Mouse (Mus musculus) testis, adult 2 months (tissue): ENCODE measurements at regions not wholly inside any gene's neighbourhood (a gene's known extent, or its start where the extent isn't known, plus 50 kb on each side); places are given as distances from the start of the nearest gene placed in this dataset.

ENCODE experiments used
- H3K27ac ChIP-seq: fragments of 200-500 bp; 2 replicates; pipeline ENCODE4 v1.5.1; 2012; ENCODE audit warnings: low read depth, low read length; ENCODE audit not compliant: control insufficient read depth, insufficient read depth
- H3K27me3 ChIP-seq: fragments of 200-500 bp; 2 replicates; pipeline ENCODE4 v1.6.1; 2012; ENCODE audit warnings: mild to moderate bottlenecking, low read length, moderate library complexity; ENCODE audit not compliant: control insufficient read depth, insufficient read depth
- H3K36me3 ChIP-seq: fragments of 200-500 bp; 2 replicates; pipeline ENCODE4 v1.6.1; 2012; ENCODE audit warnings: mild to moderate bottlenecking, low read length; ENCODE audit not compliant: control insufficient read depth, insufficient read depth
- H3K4me1 ChIP-seq: fragments of 200-500 bp; 2 replicates; pipeline ENCODE4 v1.6.1; 2012; ENCODE audit warnings: low read length; ENCODE audit not compliant: control insufficient read depth, insufficient read depth
- H3K4me3 ChIP-seq: fragments of 200-500 bp; 2 replicates; pipeline ENCODE4 v1.5.1; 2012; ENCODE audit warnings: low read depth, mild to moderate bottlenecking, low read length, moderate library complexity, mixed read lengths; ENCODE audit not compliant: control insufficient read depth
- CTCF ChIP-seq: fragments of 200-500 bp; IDR thresholded peaks from 2 replicates; pipeline ENCODE4 v1.5.1; 2012; ENCODE audit warnings: low read depth, mild to moderate bottlenecking, inconsistent platforms, low read length, moderate library complexity; ENCODE audit not compliant: control insufficient read depth, insufficient read depth, insufficient replicate concordance
- POLR2A ChIP-seq: fragments of 200-500 bp; IDR thresholded peaks from 2 replicates; pipeline ENCODE4 v1.6.1; 2012; ENCODE audit warnings: low read depth, mild to moderate bottlenecking, inconsistent platforms, low read length, moderate library complexity; ENCODE audit not compliant: control insufficient read depth

- Histone ChIP-seq H3K4me1 (no peaks in the 10 kb centered on the region), H3K4me3 (no peak overlapping the region), H3K36me3 (no peaks in the 10 kb centered on the region), H3K27ac (no peak overlapping the region), H3K27me3 (no peaks in the 10 kb centered on the region)
- TF ChIP-seq POLR2A, result no peak
- TF ChIP-seq CTCF, result no peak
Measured at GRCm38 (mm10) chr15:61800155-61800554, 877.3 kb upstream of the A1bg start.

GRCm38 (mm10) chr15:61797827-61798226 lies 875.0 kb upstream of the A1bg start:
- no peaks in the 10 kb centered on the region for H3K27me3 ChIP-seq
- TF ChIP-seq POLR2A (no peak), CTCF (no peak)
- no peaks in the 10 kb centered on the region for H3K4me1 ChIP-seq
- no peak overlapping the region for H3K4me3 ChIP-seq
- H3K36me3 ChIP-seq, result no peaks in the 10 kb centered on the region
- H3K27ac ChIP-seq, result no peak overlapping the region

- H3K27ac ChIP-seq, result no peak overlapping the region
- H3K27me3 ChIP-seq, result no peaks in the 10 kb centered on the region
- H3K36me3 ChIP-seq, result no peaks in the 10 kb centered on the region
- no peaks in the 10 kb centered on the region for H3K4me1 ChIP-seq
- H3K4me3 ChIP-seq, result no peak overlapping the region
- TF ChIP-seq POLR2A (no peak), CTCF (no peak)
Measured at GRCm38 (mm10) chr15:61794506-61794905, 871.7 kb upstream of the A1bg start.

- Histone ChIP-seq H3K36me3 (no peaks in the 10 kb centered on the region), H3K27ac (no peak overlapping the region), H3K27me3 (no peaks in the 10 kb centered on the region), H3K4me3 (no peak overlapping the region), H3K4me1 (no peaks in the 10 kb centered on the region)
- no peak for TF ChIP-seq CTCF
- no peak for TF ChIP-seq POLR2A
Measured at GRCm38 (mm10) chr15:61789847-61790562, 867.2 kb upstream of the A1bg start.

- no peak overlapping the region for H3K27ac ChIP-seq
- no peaks in the 10 kb centered on the region for H3K4me1 ChIP-seq
- no peak overlapping the region for H3K4me3 ChIP-seq
- TF ChIP-seq POLR2A (no peak), CTCF (no peak)
- H3K36me3 ChIP-seq, result no peaks in the 10 kb centered on the region
- H3K27me3 ChIP-seq, result no peaks in the 10 kb centered on the region
Measured at GRCm38 (mm10) chr15:61787046-61787445, 864.2 kb upstream of the A1bg start.

- no peak overlapping the region for H3K27ac ChIP-seq
- H3K4me3 ChIP-seq, result no peak overlapping the region
- TF ChIP-seq POLR2A (no peak), CTCF (no peak)
- no peaks in the 10 kb centered on the region for H3K27me3 ChIP-seq
- H3K4me1 ChIP-seq, result no peaks in the 10 kb centered on the region
- H3K36me3 ChIP-seq, result no peaks in the 10 kb centered on the region
Measured at GRCm38 (mm10) chr15:61781531-61781930, 858.7 kb upstream of the A1bg start.

DNA sequence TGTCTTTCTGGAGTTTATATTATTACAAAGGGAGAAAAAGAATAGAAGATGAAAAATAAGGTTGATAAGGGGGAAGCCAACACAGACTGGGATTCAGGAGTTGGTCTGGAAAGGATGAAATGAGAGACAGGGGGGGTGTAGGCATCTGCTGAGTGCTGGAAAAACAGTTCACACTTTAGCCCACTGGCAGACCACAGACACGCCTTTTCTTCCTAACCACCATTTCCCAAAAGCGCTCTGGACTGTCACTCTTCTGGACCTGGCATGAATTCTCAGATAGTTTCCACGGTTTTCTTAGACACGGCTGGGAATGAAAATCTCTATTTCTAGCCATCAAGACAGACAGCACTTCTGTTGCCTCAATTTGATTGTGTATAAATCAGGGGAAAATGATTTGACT lies 850.2 kb upstream of the A1bg start:
- TF ChIP-seq CTCF, result no peak
- Histone ChIP-seq H3K27ac (no peak overlapping the region), H3K27me3 (no peaks in the 10 kb centered on the region), H3K36me3 (no peaks in the 10 kb centered on the region), H3K4me3 (no peak overlapping the region), H3K4me1 (no peaks in the 10 kb centered on the region)

DNA sequence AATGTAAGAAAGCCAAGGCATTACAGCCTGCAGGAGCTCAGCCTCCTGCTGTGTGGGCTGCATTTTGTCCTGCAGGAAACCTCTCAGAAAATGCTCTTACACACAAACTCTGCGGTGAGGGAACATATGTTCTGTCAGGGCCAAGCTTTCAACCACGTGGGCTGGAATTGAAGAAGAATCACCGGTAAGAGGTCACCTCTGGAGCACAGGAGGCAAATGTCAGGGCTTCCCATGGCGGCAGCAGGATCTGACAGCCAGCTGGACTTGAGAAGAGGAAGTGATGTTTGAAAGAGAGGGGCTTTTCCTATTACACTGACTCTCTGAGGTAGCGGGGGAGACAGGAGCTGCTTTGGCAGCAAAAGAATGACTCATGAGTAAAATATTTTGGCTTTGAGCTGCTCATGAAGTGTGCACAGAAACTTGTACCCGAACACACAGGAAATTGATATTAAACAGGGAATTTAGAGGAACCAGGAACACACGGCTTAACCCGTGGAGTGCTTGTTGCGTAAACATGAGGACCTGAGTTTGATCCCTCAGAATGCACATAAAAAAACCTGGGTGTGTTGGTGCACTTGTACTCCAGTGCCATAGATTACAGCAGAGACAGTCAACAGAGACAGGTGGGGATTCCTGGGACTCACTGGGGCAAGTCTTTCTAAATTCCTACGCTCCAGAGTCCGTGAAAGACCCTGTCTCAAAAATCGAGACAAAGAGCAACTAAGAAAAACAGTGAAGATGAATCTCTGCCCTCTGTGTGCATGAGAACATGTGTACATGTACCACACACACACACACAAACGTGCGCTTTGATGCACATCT lies 848.1 kb upstream of the A1bg start:
- Histone ChIP-seq H3K4me1 (no peaks in the 10 kb centered on the region), H3K36me3 (no peaks in the 10 kb centered on the region), H3K4me3 (no peak overlapping the region), H3K27ac (no peak overlapping the region), H3K27me3 (no peaks in the 10 kb centered on the region)
- TF ChIP-seq POLR2A, result no peak
- no peak for TF ChIP-seq CTCF
